In the genomic region with DNA sequence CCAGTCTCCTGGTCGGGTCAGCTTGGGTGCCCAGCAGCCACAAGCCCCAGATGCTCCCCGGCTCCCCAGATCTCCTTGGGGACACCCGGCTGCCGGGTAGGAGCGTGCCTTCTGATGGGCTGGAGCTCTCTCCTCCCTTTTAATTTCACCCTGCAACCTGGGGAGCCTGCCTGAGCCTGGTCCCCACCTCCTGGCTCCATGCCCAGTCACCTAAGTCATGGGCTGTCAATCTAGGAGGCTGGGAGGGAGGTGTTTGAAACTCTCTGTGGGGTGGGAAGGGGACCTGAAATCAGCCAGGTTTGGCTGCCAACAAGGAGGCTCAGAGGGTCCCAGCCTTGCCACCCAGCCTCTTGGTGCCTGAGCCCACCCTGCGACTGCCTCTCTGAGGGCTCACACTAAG, we compare ENCODE assay signal across 17 mouse cellular contexts. TPM values are rescaled to one million over a fixed set of nuclear protein-coding genes. Genes with fewer than 3 reads are reported as not detected.
A peak's percentile ranks its signal among the peaks of the same experiment; 100 is the strongest.
DNase-seq lines count a peak whose midpoint lies in the region; ATAC-seq and TF ChIP-seq lines count a peak whose summit lies in the region.
"Had no signal": no experiment of that assay in that cellular context is flagged by ENCODE, and none has a peak within 500 bp of the region (broad histone marks: within the 10 kb centered on the region; RNA-seq: fewer than 3 reads in every experiment).

A gene (minus strand): TSS at position 113 of the 400 bp plus-strand sequence.

- no peak within 1 kb of the TSS for H3K4me3 ChIP-seq in hindbrain, embryonic 10.5 days
- no peak within 1 kb of the TSS for H3K4me3 ChIP-seq in hindbrain, embryonic 11.5 days (ENCODE audit: low read depth, low read length)
- H3K4me3 ChIP-seq in lung, embryonic 14.5 days (ENCODE audit: low read depth, low read length): no peak within 1 kb of the TSS
- no peak within 1 kb of the TSS for H3K4me3 ChIP-seq in embryonic facial prominence, embryonic 13.5 days
- no peak within 1 kb of the TSS for H3K4me3 ChIP-seq in forebrain, embryonic 16.5 days (replicated peaks; ENCODE audit: low read length)
- H3K4me3 ChIP-seq: forebrain, embryonic 12.5 days; neural tube, embryonic 15.5 days had no signal

- H3K9me3 ChIP-seq in hindbrain, embryonic 10.5 days: no peaks in the 10 kb centered on the region
- H3K9me3 ChIP-seq in hindbrain, embryonic 11.5 days (ENCODE audit: control insufficient read depth, low read length): no peaks in the 10 kb centered on the region
- no peaks in the 10 kb centered on the region for H3K9me3 ChIP-seq in lung, embryonic 14.5 days (ENCODE audit: low read depth, low read length)
- H3K9me3 ChIP-seq in embryonic facial prominence, embryonic 13.5 days: no peaks in the 10 kb centered on the region
- H3K9me3 ChIP-seq in forebrain, embryonic 16.5 days (ENCODE audit: control insufficient read depth, low read length): no peaks in the 10 kb centered on the region
- H3K9me3 ChIP-seq: forebrain, embryonic 12.5 days; neural tube, embryonic 15.5 days had no signal

- DNase-seq in hindbrain, embryonic 10.5 days (ENCODE audit: low spot score): no peak
- DNase-seq in hindbrain, embryonic 11.5 days (ENCODE audit: low spot score): no peak
- peak; percentile 39 for DNase-seq in lung, embryonic 14.5 days
- no peak for DNase-seq in lung, postnatal 4 days
- peak; percentile 69 for DNase-seq in 3134 (ENCODE audit: extremely low read depth, insufficient read length, low spot score)
- DNase-seq in frontal cortex, postnatal 14 days (ENCODE audit: low spot score in 2 of 2): no peak
- DNase-seq: adrenal gland, postnatal 36 days; cerebellum, adult 9-10 months; heart, postnatal 36 days; thymus, postnatal 4 days had no signal

- no peak for TF ChIP-seq CTCF in lung, embryonic 14.5 days (IDR thresholded peaks at IDR 0.05; ENCODE audit: low read depth)

- H3K36me3 ChIP-seq in hindbrain, embryonic 10.5 days: no peaks in the 10 kb centered on the region
- no peaks in the 10 kb centered on the region for H3K36me3 ChIP-seq in hindbrain, embryonic 11.5 days (ENCODE audit: control insufficient read depth, insufficient read depth, low read length)
- no peaks in the 10 kb centered on the region for H3K36me3 ChIP-seq in lung, embryonic 14.5 days (ENCODE audit: insufficient read depth)
- no peaks in the 10 kb centered on the region for H3K36me3 ChIP-seq in embryonic facial prominence, embryonic 13.5 days
- no peaks in the 10 kb centered on the region for H3K36me3 ChIP-seq in forebrain, embryonic 16.5 days (ENCODE audit: control insufficient read depth, insufficient read depth)
- H3K36me3 ChIP-seq: forebrain, embryonic 12.5 days; neural tube, embryonic 15.5 days had no signal

- H3K27me3 ChIP-seq in hindbrain, embryonic 10.5 days (ENCODE audit: insufficient read depth, poor library complexity, severe bottlenecking): no peaks in the 10 kb centered on the region
- no peaks in the 10 kb centered on the region for H3K27me3 ChIP-seq in hindbrain, embryonic 11.5 days (ENCODE audit: control insufficient read depth, insufficient read depth, low read length)
- H3K27me3 ChIP-seq in lung, embryonic 14.5 days (ENCODE audit: insufficient read depth, low read length): no peaks in the 10 kb centered on the region
- no peaks in the 10 kb centered on the region for H3K27me3 ChIP-seq in embryonic facial prominence, embryonic 13.5 days
- no peaks in the 10 kb centered on the region for H3K27me3 ChIP-seq in forebrain, embryonic 16.5 days (replicated peaks; ENCODE audit: control insufficient read depth, insufficient read depth, low read length)
- H3K27me3 ChIP-seq: neural tube, embryonic 15.5 days had no signal

- H3K9ac ChIP-seq in hindbrain, embryonic 11.5 days (ENCODE audit: low read depth, low read length): no peak within 1 kb of the TSS
- no peak within 1 kb of the TSS for H3K9ac ChIP-seq in lung, embryonic 14.5 days
- 0 out of 2 replicates have a peak within 1 kb of the TSS, but pooled peaks have one; percentile 16 for H3K9ac ChIP-seq in embryonic facial prominence, embryonic 13.5 days
- H3K9ac ChIP-seq in forebrain, embryonic 16.5 days (replicated peaks; ENCODE audit: low read depth, low read length): no peak within 1 kb of the TSS
- H3K9ac ChIP-seq: forebrain, embryonic 12.5 days; liver, embryonic 14.5 days; neural tube, embryonic 15.5 days had no signal

- peak within 1 kb of the TSS; percentile 25; the same call in 1 of the 2 replicates for H3K27ac ChIP-seq in hindbrain, embryonic 10.5 days
- H3K27ac ChIP-seq in hindbrain, embryonic 11.5 days (ENCODE audit: low read depth, low read length): no peak within 1 kb of the TSS
- no peak within 1 kb of the TSS for H3K27ac ChIP-seq in lung, embryonic 14.5 days (ENCODE audit: low read depth)
- H3K27ac ChIP-seq in embryonic facial prominence, embryonic 13.5 days: no peak within 1 kb of the TSS
- no peak within 1 kb of the TSS for H3K27ac ChIP-seq in forebrain, embryonic 16.5 days (ENCODE audit: low read length)
- H3K27ac ChIP-seq: forebrain, embryonic 12.5 days; kidney, postnatal 0 days; liver, embryonic 14.5 days; neural tube, embryonic 15.5 days had no signal

- WGBS in hindbrain, embryonic 10.5 days: 76% methylated on average over 6 of the region's 6 CpGs
- WGBS in hindbrain, embryonic 11.5 days: 88% methylated on average over 6 of the region's 6 CpGs
- WGBS in lung, embryonic 14.5 days: 68% methylated on average over 6 of the region's 6 CpGs
- WGBS in embryonic facial prominence, embryonic 13.5 days: 60% methylated on average over 6 of the region's 6 CpGs
- 65% methylated on average over 6 of the region's 6 CpGs for WGBS in forebrain, embryonic 16.5 days

- H3K4me1 ChIP-seq in hindbrain, embryonic 10.5 days (replicated peaks): peaks cover 44% of the 10 kb centered on the region
- no peaks in the 10 kb centered on the region for H3K4me1 ChIP-seq in hindbrain, embryonic 11.5 days (replicated peaks; ENCODE audit: control insufficient read depth, insufficient read depth, low read length)
- no peaks in the 10 kb centered on the region for H3K4me1 ChIP-seq in lung, embryonic 14.5 days (ENCODE audit: insufficient read depth)
- peaks cover 10% of the 10 kb centered on the region; the same call in 1 of the 2 replicates for H3K4me1 ChIP-seq in embryonic facial prominence, embryonic 13.5 days
- 0 out of 2 replicates have a peak, but pooled peaks cover 2% of the 10 kb centered on the region for H3K4me1 ChIP-seq in forebrain, embryonic 16.5 days (replicated peaks; ENCODE audit: control insufficient read depth, insufficient read depth, low read length)

- H3K4me2 ChIP-seq in hindbrain, embryonic 11.5 days (replicated peaks; ENCODE audit: low read depth, low read length): no peak within 1 kb of the TSS
- no peak within 1 kb of the TSS for H3K4me2 ChIP-seq in lung, embryonic 14.5 days
- no peak within 1 kb of the TSS for H3K4me2 ChIP-seq in embryonic facial prominence, embryonic 13.5 days
- H3K4me2 ChIP-seq in forebrain, embryonic 16.5 days (ENCODE audit: low read length): no peak within 1 kb of the TSS
- H3K4me2 ChIP-seq: forebrain, embryonic 12.5 days; heart, embryonic 11.5 days; neural tube, embryonic 15.5 days had no signal

- no peak for ATAC-seq in hindbrain, embryonic 11.5 days (ENCODE audit: low FRiP score)
- ATAC-seq in lung, embryonic 14.5 days (ENCODE audit: insufficient read depth): no peak
- no peak for ATAC-seq in embryonic facial prominence, embryonic 13.5 days (ENCODE audit: insufficient number of reproducible peaks, insufficient read depth, low FRiP score, low TSS enrichment, low read depth)
- ATAC-seq in forebrain, embryonic 16.5 days: no peak

RNA-seq across cellular contexts. Expression of the gene that starts here (rescaled TPM):
- 0.07 TPM in 2 replicates for polyA plus RNA-seq in hindbrain, embryonic 10.5 days (2016; fragmentation: Nextera tagmentation; extraction: Ambion mirVana)
- 0.05 and 0.08 TPM in 2 replicates for polyA plus RNA-seq in hindbrain, embryonic 11.5 days (2014; fragmentation: Nextera tagmentation; extraction: Ambion mirVana)
- polyA plus RNA-seq in lung, embryonic 14.5 days (2014; fragmentation: Nextera tagmentation; extraction: Ambion mirVana): 0.04 and 0.11 TPM in 2 replicates
- 0.07 and 0.14 TPM in 2 replicates for polyA plus RNA-seq in embryonic facial prominence, embryonic 13.5 days (2015; fragmentation: Nextera tagmentation; extraction: Ambion mirVana)
- not detected in 2 replicates for polyA plus RNA-seq in forebrain, embryonic 16.5 days (2015; fragmentation: Nextera tagmentation; extraction: Ambion mirVana)

Comparison
In these comparisons a context has a peak if more than half of its experiments do, and no peak if none do; other contexts are left out.
1. Peak in DNase-seq in lung, embryonic 14.5 days; RNA of the gene not detected or under 1 TPM.